Mouse (Mus musculus) forebrain, embryonic 11.5 days (tissue): ENCODE results near the gene Sec23b. TPM values are rescaled to one million over a fixed set of nuclear protein-coding genes. Genes with fewer than 3 reads are reported as not detected.
"Not testable (repeated sequence)": the region's sequence is repeated elsewhere in the genome, so short reads cannot be mapped to it uniquely, and the experiment has no call there.

Experiments used
- ATAC-seq: fragments of 200-750 bp; cut with Nextera tagmentation; replicated peaks from 2 replicates; pipeline ENCODE4 v1.8.0; 2017; ENCODE audit warnings: moderate TSS enrichment; ENCODE audit not compliant: low FRiP score
- DNase-seq: peaks from one replicate; pipeline ENCODE4 v3.0.0-alpha.2; 2017; ENCODE audit warnings: low spot score
- H3K27ac ChIP-seq: fragments of 300-500 bp; sonication (generic); 2 replicates; pipeline ENCODE4 v1.5.1; 2014; ENCODE audit warnings: low read depth, low read length
- H3K27me3 ChIP-seq: fragments of 300-500 bp; sonication (generic); 2 replicates; pipeline ENCODE4 v1.6.1; 2014; ENCODE audit warnings: mild to moderate bottlenecking, low read length, mixed read lengths; ENCODE audit not compliant: control insufficient read depth, insufficient read depth
- H3K36me3 ChIP-seq: fragments of 300-500 bp; sonication (generic); 2 replicates; pipeline ENCODE4 v1.6.1; 2014; ENCODE audit warnings: mild to moderate bottlenecking, low read length, moderate library complexity, mixed read lengths; ENCODE audit not compliant: control insufficient read depth, insufficient read depth
- H3K4me1 ChIP-seq: fragments of 300-500 bp; sonication (generic); replicated peaks from 2 replicates; pipeline ENCODE4 v1.6.1; 2014; ENCODE audit warnings: low read length, mixed read lengths; ENCODE audit not compliant: control insufficient read depth, insufficient read depth
- H3K4me2 ChIP-seq: fragments of 300-500 bp; sonication (generic); 2 replicates; pipeline ENCODE4 v1.6.1; 2014; ENCODE audit warnings: low read depth, mild to moderate bottlenecking, low read length, moderate library complexity, mixed read lengths; ENCODE audit not compliant: severe bottlenecking
- H3K4me3 ChIP-seq: fragments of 300-500 bp; sonication (generic); 2 replicates; pipeline ENCODE4 v1.5.1; 2014; ENCODE audit warnings: low read depth, low read length
- H3K9ac ChIP-seq: fragments of 300-500 bp; sonication (generic); 2 replicates; pipeline ENCODE4 v1.6.1; 2014; ENCODE audit warnings: low read length
- H3K9me3 ChIP-seq: fragments of 300-500 bp; sonication (generic); 2 replicates; pipeline ENCODE4 v1.6.1; 2016; ENCODE audit warnings: low read length, mixed read lengths; ENCODE audit not compliant: control insufficient read depth
- WGBS: fragments of 180-500 bp; shearing (Covaris S2); extraction: QIAGEN DNeasy Blood & Tissue Kit; methylation state at CpG from one replicate; pipeline ENCODE4 v1.1.7; 2014; 5-methylcytosine and 5-hydroxymethylcytosine counted together
- polyA plus RNA-seq: library from polyadenylated mRNA; unstranded; fragments of >200 nt; fragmentation: Nextera tagmentation; extraction: Ambion mirVana; gene quantifications from 2 replicates; pipeline ENCODE4 v1.2.1, GENCODE M21; 2014

Gene Sec23b
- polyA plus RNA-seq, 1 experiment from 2014 or later: 122 TPM

DNA sequence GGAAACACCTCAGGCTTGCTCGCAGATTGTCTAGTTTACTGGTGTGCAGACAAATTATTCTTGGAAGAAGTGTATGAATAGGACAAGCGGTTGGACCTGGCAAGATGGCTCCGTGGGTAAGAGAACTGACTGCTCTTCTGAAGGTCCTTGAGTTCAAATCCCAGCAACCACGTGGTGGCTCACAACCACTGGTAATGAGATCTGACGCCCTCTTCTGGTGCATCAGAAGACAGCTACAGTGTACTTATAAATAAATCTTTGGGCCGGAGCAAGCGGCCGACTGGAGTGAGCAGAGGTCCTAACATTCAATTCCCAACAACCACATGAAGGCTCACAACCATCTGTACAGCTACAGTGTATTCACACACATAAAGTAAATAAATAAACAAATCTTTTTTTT, 37.0 kb downstream of the Sec23b start:
- H3K4me3 ChIP-seq, H3K36me3 ChIP-seq, DNase-seq, ATAC-seq, H3K4me2 ChIP-seq, H3K4me1 ChIP-seq, H3K27ac ChIP-seq, H3K9ac ChIP-seq, H3K9me3 ChIP-seq, H3K27me3 ChIP-seq: not testable (repeated sequence)
- 69% methylated on average over 8 of the region's 8 CpGs for WGBS

DNA sequence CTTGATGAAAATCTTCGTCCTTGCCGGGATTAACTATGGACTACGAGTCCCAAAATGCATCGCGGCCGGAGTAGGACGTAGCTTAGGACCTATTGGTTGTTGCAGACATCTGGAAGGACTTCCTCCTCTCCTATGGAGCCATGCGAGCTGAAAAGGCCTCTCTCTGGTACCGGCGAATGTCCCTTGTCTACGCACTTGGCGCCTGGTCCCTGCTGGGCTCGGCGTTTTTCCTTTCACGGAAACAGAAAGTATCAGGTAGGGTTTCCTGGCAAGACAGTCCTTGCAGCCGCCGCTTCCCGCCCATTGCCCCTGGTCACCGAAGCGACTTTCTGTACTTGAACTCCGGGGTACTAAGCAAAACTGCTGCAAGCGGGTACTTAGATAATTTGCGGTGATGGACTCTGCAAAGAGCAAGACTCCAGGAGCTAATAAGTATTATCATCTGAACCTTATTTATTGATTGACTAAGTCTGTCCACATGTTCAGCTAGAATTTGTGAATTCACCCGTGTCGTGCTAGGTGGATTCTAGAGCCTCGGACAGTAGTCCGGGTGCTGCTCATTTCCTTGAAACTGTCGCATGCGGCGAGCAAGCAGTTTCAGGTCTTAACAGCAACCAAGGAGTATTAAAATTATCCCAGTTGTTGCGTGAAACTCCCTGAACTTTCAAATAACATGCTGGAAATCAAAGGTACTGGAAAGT, 38.1 kb downstream of the Sec23b start, which contains the start of gene Smim26:
Smim26 (plus strand) TSS at position 104 of the 701 bp plus-strand sequence.
- peak within 1 kb of the TSS; percentile 77 for H3K9ac ChIP-seq
- peak; percentile 85 for DNase-seq
- peak within 1 kb of the TSS; percentile 66 for H3K4me2 ChIP-seq
- peak; percentile 95 for ATAC-seq
- H3K27me3 ChIP-seq: no peaks in the 10 kb centered on the region
- no peaks in the 10 kb centered on the region; the same call in 1 of the 2 replicates for H3K4me1 ChIP-seq
- H3K9me3 ChIP-seq: no peaks in the 10 kb centered on the region
- H3K27ac ChIP-seq: no peak within 1 kb of the TSS
- H3K36me3 ChIP-seq: no peaks in the 10 kb centered on the region; the same call in 1 of the 2 replicates
- WGBS: 3% methylated on average over 31 of the region's 31 CpGs
- peak within 1 kb of the TSS; percentile 67 for H3K4me3 ChIP-seq

DNA sequence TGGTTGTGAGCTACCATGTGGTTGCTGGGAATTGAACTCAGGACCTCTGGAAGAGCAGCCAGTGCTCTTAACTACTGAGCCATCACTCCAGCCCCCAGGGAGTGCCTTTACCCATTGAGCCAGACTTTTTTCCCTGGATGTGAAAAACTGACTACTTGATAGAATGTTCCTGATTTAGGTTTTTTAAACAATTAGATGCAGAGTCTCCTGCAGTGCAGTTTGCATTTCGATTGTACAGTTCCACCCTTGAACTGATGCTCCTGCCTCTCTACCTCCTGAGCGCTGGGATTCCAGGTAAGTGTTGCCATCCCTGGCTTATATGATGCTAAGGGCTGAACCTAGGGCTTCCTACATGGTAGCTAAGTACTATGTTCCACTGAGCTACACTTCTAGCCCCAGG, 42.0 kb downstream of the Sec23b start:
- H3K9ac ChIP-seq: no peak overlapping the region
- H3K36me3 ChIP-seq: no peaks in the 10 kb centered on the region
- H3K4me3 ChIP-seq: no peak overlapping the region
- ATAC-seq (no peak), DNase-seq (no peak)
- WGBS: 77% methylated on average over 2 of the region's 2 CpGs
- no peaks in the 10 kb centered on the region for H3K9me3 ChIP-seq
- no peaks in the 10 kb centered on the region; the same call in 1 of the 2 replicates for H3K4me1 ChIP-seq
- no peaks in the 10 kb centered on the region for H3K27me3 ChIP-seq
- H3K27ac ChIP-seq: no peak overlapping the region
- H3K4me2 ChIP-seq: no peak overlapping the region

DNA sequence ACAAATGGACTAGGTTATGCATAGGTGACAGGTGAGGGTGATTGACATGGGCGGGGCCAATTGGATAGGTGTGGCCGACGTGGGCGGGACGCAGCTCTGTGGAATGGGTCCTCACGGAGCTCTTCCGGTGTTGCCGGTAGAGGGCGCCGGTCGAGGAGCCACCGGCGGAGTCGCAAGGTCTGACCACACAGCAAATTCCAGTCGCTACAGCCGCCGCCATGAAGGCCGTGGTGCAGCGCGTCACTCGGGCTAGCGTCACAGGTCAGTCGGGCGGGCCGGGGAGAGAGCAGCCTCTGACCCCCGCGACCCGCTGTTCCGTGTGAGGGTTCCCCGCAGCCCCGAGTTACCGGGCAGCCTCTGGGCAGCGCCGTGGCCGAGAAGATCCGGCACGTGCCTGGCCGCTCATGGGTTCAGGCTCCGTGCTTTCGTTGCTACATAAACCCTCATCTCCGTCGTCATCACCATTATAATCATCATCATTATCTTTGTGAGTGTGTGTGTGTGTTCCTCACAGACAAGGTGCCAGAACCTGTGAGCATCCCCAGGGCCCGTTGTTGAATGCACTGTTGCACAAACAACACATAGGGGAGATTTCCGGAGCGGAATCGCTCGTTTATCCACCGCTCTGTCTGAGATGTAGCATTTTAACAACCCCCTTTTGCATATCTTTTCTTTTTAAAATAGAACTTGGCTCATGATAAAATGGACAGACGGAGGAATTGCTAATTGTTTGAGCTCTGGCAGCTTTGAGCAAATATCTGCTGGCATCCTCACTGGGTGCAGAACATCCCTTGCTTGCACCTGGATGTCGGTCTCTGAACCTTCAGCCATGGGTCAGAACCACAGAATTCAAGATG, 44.0 kb downstream of the Sec23b start, which contains the start of gene Dtd1:
Dtd1 (plus strand) TSS at position 67 of the 857 bp plus-strand sequence.
- Histone ChIP-seq H3K4me3 (peak within 1 kb of the TSS; percentile 57), H3K4me1 (no peaks in the 10 kb centered on the region), H3K36me3 (no peaks in the 10 kb centered on the region), H3K9ac (peak within 1 kb of the TSS; percentile 84), H3K4me2 (peak within 1 kb of the TSS; percentile 68), H3K27me3 (no peaks in the 10 kb centered on the region), H3K27ac (no peak within 1 kb of the TSS), H3K9me3 (no peaks in the 10 kb centered on the region)
- ATAC-seq (peak; percentile 94), DNase-seq (peak; percentile 91)
- WGBS: 2% methylated on average over 46 of the region's 50 CpGs

DNA sequence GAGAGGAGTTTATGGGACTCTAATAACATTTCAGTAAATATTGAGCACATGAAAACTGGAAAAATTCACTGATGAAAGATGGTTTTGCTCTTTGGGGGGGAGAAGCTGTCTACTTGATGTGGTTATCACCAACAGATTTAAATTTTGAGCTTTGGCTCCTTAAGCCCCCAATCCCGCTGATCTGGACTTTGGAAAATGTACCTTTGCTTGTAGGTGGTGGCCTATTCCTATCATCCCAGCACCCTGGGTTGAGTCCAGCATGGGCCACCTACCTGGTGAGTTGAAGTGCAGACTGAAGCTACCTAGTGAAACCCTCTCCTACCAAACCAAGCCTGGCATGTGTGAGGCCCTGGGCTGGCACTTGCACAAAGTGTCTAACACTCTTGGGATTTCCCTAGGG, 45.5 kb downstream of the Sec23b start:
- H3K27ac ChIP-seq: no peak overlapping the region
- H3K36me3 ChIP-seq: no peaks in the 10 kb centered on the region
- H3K9me3 ChIP-seq: no peaks in the 10 kb centered on the region
- no peaks in the 10 kb centered on the region for H3K27me3 ChIP-seq
- H3K4me3 ChIP-seq: no peak overlapping the region
- ATAC-seq (no peak), DNase-seq (no peak)
- WGBS: 92% methylated on average over 1 of the region's 1 CpGs
- H3K4me1 ChIP-seq: no peaks in the 10 kb centered on the region
- H3K9ac ChIP-seq: no peak overlapping the region
- no peak overlapping the region for H3K4me2 ChIP-seq

DNA sequence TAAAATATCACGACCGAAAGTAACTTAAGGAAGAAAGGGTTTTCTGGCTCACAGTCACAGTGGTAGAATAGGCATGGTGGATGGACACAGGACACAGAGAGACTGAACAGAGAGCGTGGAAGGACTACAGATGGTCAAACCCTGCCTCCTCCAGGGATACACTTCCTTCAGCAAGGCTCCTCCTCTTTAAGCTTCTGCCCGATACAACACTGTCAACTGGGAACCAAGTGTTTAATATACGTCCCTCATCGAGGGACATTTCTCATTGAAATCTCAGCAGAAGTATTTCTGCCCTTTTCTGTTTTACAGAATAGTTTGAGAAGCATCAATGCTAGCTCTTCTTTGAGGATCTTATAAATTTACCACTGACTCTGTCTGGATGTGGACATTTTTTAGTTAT, 57.9 kb downstream of the Sec23b start:
- Histone ChIP-seq H3K9me3 (no peaks in the 10 kb centered on the region), H3K4me3 (no peak overlapping the region), H3K4me1 (no peaks in the 10 kb centered on the region), H3K27me3 (no peaks in the 10 kb centered on the region), H3K27ac (no peak overlapping the region), H3K36me3 (no peaks in the 10 kb centered on the region), H3K4me2 (no peak overlapping the region), H3K9ac (no peak overlapping the region)
- 90% methylated on average over 6 of the region's 6 CpGs for WGBS
- DNase-seq (no peak), ATAC-seq (no peak)

DNA sequence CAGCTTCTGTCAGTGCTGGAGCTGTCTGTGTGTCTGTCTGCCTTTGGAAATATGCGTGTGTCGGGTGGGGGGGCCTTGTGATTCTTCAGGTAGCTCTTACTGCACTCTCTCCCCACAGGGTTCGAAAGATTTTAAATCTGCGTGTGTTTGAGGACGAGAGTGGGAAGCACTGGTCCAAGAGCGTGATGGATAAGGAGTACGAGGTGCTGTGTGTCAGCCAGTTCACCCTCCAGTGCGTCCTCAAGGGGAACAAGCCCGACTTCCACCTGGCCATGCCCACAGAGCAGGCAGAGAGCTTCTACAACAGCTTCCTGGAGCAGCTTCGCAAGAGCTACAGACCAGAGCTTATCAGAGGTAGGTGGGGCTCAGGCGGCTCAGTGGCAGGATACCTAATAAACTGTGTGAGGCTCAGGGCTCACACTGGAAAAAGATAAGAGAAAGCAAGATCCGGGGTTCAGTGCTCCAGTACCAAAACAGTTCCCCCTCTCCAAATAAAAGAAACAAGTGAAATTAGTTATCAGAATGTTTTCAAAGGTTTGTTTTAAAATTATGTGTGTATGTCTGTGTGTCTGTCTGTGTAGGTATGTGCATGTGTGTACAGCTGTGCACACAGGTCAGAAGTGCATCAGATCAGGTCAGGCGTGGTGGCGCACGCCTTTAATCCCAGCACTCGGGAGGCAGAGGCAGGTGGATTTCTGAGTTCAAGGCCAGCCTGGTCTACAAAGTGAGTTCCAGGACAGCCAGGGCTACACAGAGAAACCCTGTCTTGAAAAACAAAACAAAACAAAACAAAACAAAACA, 61.2 kb downstream of the Sec23b start:
- H3K4me1 ChIP-seq: no peaks in the 10 kb centered on the region

DNA sequence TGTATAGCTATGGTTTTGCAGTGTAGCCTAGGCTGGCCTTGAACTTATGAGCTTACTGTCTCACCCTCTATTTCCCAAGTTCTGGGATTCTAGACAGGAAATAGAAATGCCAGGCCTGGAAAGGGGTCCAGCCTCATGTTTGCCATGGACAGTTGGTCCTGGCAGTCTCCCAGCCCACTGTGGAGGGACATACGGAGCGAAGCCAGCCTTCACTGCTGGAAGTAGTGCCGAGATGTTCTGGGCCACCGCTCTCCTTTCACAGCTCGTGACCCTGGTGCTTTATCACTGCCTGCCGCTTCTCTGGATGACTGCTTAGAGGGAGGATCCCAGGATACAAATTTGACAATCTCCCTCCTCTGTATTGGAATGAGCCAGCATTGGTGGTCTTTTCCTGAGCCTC, 65.5 kb downstream of the Sec23b start:
- H3K9ac ChIP-seq: no peak overlapping the region
- H3K27me3 ChIP-seq: no peaks in the 10 kb centered on the region
- WGBS: 66% methylated on average over 6 of the region's 6 CpGs
- no peak for DNase-seq
- H3K9me3 ChIP-seq: no peaks in the 10 kb centered on the region
- no peaks in the 10 kb centered on the region for H3K36me3 ChIP-seq
- H3K4me1 ChIP-seq: no peaks in the 10 kb centered on the region
- H3K27ac ChIP-seq: no peak overlapping the region
- no peak overlapping the region for H3K4me2 ChIP-seq
- no peak overlapping the region for H3K4me3 ChIP-seq
- ATAC-seq: no peak

More for the DNA sequence above, 61.2 kb downstream of the Sec23b start:
- 90% methylated on average over 16 of the region's 16 CpGs for WGBS
- Histone ChIP-seq H3K27me3 (no peaks in the 10 kb centered on the region), H3K4me3 (no peak overlapping the region), H3K9me3 (no peaks in the 10 kb centered on the region), H3K4me2 (no peak overlapping the region), H3K9ac (no peak overlapping the region), H3K27ac (no peak overlapping the region), H3K36me3 (no peaks in the 10 kb centered on the region)
- no peak for DNase-seq
- ATAC-seq: no peak
